Mouse (Mus musculus) stomach, postnatal 0 days (tissue): Measurements from ENCODE around the gene Grb10.

Experiments used
- CTCF ChIP-seq: IDR thresholded peaks from 2 replicates; pipeline ENCODE4 v1.5.1; 2016; ENCODE audit warnings: antibody characterized with exemption, low read depth, mild to moderate bottlenecking, moderate library complexity
- EP300 ChIP-seq: optimal IDR thresholded peaks from 2 replicates; pipeline ENCODE3; 2016; ENCODE audit warnings: antibody characterized with exemption

- TF ChIP-seq CTCF (no peak), EP300 (no peak)
Measured at GRCm38 (mm10) chr11:12032831-12033230, 5.7 kb downstream of the Grb10 start.
